Mouse (Mus musculus): ENCODE measurements around the gene Ripor1. TPM values are rescaled to one million over a fixed set of nuclear protein-coding genes. Genes with fewer than 3 reads are reported as not detected.
A peak's percentile ranks its signal among the peaks of the same experiment; 100 is the strongest.

Ripor1 gene
- total RNA-seq, 2 experiments from 2014 or later: 53.0 to 53.8 TPM

DNA sequence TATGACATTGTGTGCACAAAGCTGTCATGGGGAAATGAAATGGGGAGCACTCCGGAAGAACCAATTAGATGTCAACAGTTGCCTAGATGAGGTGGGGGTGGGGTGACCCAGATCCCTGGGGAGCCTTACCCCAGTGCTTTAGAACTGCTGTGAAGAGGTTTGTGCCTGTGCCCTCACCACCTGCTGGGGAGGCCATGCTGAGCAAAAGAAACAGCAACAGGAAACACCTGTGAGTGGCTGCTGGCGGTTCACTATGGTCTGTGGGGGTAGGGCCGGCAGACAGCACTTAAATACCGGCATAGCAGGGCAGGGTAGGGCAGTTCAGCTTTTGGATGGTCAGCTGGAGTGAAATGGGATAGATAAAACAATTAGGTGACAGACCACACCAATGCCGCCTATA is 18.1 kb downstream of the Ripor1 start:
- intact Hi-C loops (cut with DNase I): loop anchor here (2.0 kb wide), 1 partner anchor 62 kb away; no protein-coding TSS in a partner anchor
- no peak for DNase-seq

- DNase-seq: no peak
- intact Hi-C loops (cut with DNase I): loop anchor here (2.0 kb wide), 1 partner anchor 61 kb away; no protein-coding TSS in a partner anchor
These were observed 18.7 kb downstream of the Ripor1 start for GRCm38 (mm10) chr8:105623679-105624245.

GRCm38 (mm10) chr8:105624401-105624800 is 19.3 kb downstream of the Ripor1 start:
- DNase-seq: no peak
- intact Hi-C loops (cut with DNase I): no loop called here

- no peak for DNase-seq
- intact Hi-C loops (cut with DNase I): no loop called here
These were observed 19.8 kb downstream of the Ripor1 start for GRCm38 (mm10) chr8:105624831-105625230.

DNA sequence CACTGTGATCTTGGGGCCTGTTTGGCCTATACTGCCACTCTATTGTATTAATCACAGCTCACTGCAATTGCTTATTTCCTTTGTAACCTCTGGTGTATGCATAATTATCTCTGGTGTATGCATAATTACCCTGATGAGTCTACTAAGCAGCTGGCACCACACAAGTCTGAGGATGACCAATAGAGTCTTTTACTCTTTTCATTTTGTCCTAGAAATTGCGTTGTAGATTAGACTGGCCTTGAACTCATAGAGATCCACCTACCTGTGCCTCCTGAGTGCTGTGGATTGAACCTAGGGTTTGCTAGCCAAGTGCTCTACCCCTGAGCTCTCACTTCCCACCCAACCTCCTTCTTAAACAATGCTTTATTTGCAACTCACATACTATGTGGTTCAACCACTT is 21.0 kb downstream of the Ripor1 start:
- no peak for DNase-seq
- intact Hi-C loops (cut with DNase I): no loop called here

- intact Hi-C loops (cut with DNase I): no loop called here
- DNase-seq: no peak
These were observed 24.3 kb downstream of the Ripor1 start for GRCm38 (mm10) chr8:105629337-105629736.

GRCm38 (mm10) chr8:105634771-105635458 is 29.9 kb downstream of the Ripor1 start:
- intact Hi-C loops (cut with DNase I): loop anchor here (2.0 to 5.0 kb wide), 2 partner anchors 18 to 52 kb away; partner anchors contain the start of gene Carmil2
- no peak for DNase-seq

- intact Hi-C loops (cut with DNase I): loop anchor here (2.0 to 5.0 kb wide), 2 partner anchors 19 to 52 kb away; partner anchors contain the start of gene Carmil2
These were observed 30.4 kb downstream of the Ripor1 start for GRCm38 (mm10) chr8:105635481-105635880.

GRCm38 (mm10) chr8:105636018-105636962 is 31.2 kb downstream of the Ripor1 start, which contains the start of gene Ctcf:
TSS of gene Ctcf (plus strand) at chr8:105636568.
- peak; percentile 87 to 96 for DNase-seq
- intact Hi-C loops (cut with DNase I): loop anchor here (1.0 to 5.0 kb wide), 4 partner anchors 40 to 70 kb away; partner anchors contain the start of genes Acd, Atp6v0d1, Carmil2 and Pard6a

More at GRCm38 (mm10) chr8:105635481-105635880, 30.4 kb downstream of the Ripor1 start:
- no peak for DNase-seq

DNA sequence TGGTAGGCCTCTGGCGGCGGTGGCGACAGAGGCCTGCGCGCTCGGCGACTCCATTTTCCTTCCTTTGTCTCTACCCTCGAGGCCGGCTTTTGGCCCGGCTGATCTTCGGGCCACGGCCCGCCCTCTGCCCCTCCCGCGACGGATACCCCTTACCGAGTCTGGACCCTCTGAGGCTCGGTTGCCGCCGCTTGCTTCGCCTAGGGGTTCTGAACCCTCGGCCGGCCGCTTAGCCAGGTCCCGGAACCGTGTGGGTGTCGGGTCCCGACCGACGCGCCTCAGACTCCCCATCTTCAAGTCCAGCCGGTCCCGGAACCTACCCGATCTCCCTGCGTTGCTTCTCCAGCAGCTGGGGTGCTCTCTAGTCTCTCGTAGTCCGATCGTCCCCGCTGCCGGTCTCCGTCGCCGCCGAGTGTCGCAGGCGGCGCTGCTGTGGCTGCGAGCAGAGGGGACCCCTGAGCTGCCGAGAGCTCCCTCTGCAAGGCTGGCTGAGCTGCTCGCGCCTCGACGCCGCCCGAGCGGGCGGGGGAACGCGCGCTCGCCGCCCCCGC is 32.0 kb downstream of the Ripor1 start, which contains the start of gene Agrp:
Gene Agrp, minus strand, starts transcription at position 431 of the 548 bp plus-strand sequence.
- peak in 1 of 2 experiments; percentile 79 for DNase-seq
- intact Hi-C loops (cut with DNase I): loop anchor here (1.0 to 5.0 kb wide), 4 partner anchors 41 to 71 kb away; partner anchors contain the start of genes Acd, Atp6v0d1, Carmil2 and Pard6a

DNA sequence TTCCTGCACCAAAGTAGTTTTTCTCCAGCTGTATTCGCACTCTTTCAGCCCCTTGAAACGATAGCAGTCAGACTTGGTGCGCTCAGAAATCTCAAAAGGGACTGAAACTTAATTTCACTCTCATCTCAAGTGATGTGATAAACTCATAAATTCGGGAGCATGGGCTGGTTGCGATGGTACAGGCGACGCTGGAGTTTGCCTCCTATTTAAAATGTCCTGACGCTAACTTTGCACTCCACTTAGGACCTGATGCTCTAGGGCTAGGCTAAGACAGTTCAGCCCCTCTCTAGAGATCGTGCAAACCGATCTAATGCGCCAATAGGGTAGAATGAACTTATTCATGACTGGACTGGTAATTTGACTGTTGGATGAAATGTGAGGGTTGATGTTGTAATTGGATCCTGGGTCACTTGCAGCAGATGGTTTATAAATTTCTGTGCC is 32.6 kb downstream of the Ripor1 start:
- DNase-seq: no peak
- intact Hi-C loops (cut with DNase I): loop anchor here (2.0 to 5.0 kb wide), 2 partner anchors 50 to 63 kb away; partner anchors contain the start of genes Acd, Carmil2 and Pard6a

DNA sequence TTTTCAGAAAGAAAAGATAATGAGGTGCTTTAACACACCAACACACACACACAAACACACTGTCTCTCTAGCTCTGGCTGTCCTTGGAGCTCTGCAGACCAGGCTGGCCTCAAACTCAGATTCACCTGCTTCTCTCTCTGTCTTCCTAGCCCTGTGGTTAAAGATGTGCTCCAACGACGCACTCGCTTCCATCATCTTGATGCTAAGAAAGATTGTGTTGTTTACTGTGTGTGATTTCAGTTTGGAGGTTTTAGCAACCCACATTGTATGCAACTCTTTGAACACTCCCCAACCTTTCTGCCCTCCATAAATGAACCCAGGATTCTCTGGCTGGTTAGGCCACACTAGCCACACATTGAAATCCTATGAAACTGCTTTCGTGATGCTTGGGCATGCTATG is 33.5 kb downstream of the Ripor1 start:
- intact Hi-C loops (cut with DNase I): loop anchor here (5.0 kb wide), 1 partner anchor 49 kb away; the partner anchor contains the start of gene Carmil2
- DNase-seq: no peak

- no peak for DNase-seq
These were observed 34.8 kb downstream of the Ripor1 start for GRCm38 (mm10) chr8:105639835-105640234.

DNA sequence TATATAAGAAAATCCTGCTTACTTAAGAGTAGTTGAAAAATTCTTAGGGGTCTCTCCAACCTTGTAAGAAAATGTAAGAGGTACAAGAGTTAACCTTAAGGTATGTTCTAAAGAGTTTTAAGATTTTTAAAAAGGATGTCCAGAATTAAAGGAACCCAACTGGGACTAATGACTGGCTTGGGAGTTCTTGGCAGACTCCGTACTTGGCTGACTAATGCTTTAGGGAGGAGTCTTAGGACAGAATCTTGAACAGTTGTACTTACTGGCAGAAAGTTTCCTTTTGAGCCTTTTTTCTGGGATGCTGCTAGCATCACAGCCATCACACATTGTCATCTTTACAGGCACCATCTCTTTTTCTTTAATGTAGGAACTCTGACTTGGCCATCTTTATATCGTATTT is 35.5 kb downstream of the Ripor1 start:
- DNase-seq: no peak
- intact Hi-C loops (cut with DNase I): no loop called here

More at GRCm38 (mm10) chr8:105639835-105640234, 34.8 kb downstream of the Ripor1 start:
- intact Hi-C loops (cut with DNase I): loop anchor here (5.0 kb wide), 1 partner anchor 47 kb away; the partner anchor contains the start of gene Carmil2

DNA sequence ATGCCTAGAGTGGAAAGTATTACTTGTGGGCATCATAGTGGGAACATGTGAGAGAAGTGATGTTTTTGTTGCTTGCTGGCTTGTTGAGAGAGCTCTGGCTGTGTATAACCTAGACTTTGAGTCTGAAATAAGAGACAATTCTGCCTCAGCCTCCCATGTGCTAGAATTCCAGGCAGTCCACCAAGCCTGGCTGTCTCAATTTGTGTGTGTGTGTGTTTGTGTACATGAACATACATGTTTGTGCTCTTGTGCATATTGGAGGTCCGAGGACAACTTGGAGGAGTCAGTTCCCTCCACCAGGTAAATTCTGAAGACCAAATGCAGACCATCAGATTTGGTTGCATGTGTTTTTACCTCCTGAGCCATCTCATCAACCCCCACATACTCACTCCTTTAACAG is 40.1 kb downstream of the Ripor1 start:
- no peak for DNase-seq
- intact Hi-C loops (cut with DNase I): no loop called here

- no peak for DNase-seq
- intact Hi-C loops (cut with DNase I): no loop called here
These were observed 43.9 kb downstream of the Ripor1 start for GRCm38 (mm10) chr8:105648929-105649328.

DNA sequence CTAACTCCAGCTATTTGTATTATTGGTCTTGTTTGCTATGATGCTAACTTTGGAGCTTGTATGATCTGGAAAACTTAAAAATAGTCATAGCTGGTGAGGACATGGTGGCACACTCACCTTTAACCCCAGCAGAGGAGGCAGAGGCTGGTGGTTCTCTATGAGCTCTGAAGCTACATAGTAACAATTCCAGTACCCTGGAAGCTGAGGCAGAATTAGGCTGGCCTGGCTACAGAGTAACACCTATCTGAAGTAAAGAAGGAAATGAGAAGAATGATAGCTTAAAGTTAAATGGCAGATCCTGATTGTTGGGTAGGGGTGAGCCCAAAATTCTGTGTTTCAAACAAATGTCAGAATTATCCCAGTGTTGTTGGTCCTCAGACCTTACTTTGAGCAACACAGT is 52.6 kb downstream of the Ripor1 start:
- DNase-seq: no peak
- intact Hi-C loops (cut with DNase I): no loop called here

DNA sequence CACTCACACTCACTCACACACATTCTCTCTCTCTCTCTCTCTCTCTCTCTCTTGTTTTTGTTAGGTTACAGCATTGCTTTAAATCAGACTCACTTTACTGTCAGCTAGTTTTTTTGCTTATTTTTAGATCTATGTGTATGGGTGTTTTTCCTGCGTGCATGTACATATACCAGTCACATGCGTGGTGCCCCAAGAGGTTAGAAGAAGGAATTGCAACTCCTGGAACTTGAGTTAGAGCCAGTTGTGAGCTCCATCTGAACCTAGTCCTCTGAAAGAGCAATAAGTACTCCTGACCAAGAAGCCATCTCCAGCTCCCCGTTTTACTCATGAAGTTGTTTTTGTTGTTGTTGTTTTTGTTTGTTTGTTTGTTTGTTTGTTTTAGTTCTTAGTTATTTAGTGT is 56.1 kb downstream of the Ripor1 start:
- no peak for DNase-seq
- intact Hi-C loops (cut with DNase I): no loop called here
